Mouse (Mus musculus) T-helper 1 cell (primary cell): ENCODE measurements around the gene 2200002D01Rik.

Experiments used
- in situ Hi-C: fragments of 300-600 bp; cut with MboI, MseI; formaldehyde crosslinking; loops from one replicate; pipeline ENCODE4 v1.15.1; 2025; ENCODE audit warnings: high pct_unique_total_duplicates

Gene 2200002D01Rik

GRCm38 (mm10) chr7:29248261-29248841 lies at the start of gene 2200002D01Rik:
Gene 2200002D01Rik (minus strand): TSS chr7:29248466.
- in situ Hi-C loops: no loop called here

- in situ Hi-C loops: no loop called here
Measured at GRCm38 (mm10) chr7:29296998-29297397, 48.7 kb upstream of the 2200002D01Rik start.

DNA sequence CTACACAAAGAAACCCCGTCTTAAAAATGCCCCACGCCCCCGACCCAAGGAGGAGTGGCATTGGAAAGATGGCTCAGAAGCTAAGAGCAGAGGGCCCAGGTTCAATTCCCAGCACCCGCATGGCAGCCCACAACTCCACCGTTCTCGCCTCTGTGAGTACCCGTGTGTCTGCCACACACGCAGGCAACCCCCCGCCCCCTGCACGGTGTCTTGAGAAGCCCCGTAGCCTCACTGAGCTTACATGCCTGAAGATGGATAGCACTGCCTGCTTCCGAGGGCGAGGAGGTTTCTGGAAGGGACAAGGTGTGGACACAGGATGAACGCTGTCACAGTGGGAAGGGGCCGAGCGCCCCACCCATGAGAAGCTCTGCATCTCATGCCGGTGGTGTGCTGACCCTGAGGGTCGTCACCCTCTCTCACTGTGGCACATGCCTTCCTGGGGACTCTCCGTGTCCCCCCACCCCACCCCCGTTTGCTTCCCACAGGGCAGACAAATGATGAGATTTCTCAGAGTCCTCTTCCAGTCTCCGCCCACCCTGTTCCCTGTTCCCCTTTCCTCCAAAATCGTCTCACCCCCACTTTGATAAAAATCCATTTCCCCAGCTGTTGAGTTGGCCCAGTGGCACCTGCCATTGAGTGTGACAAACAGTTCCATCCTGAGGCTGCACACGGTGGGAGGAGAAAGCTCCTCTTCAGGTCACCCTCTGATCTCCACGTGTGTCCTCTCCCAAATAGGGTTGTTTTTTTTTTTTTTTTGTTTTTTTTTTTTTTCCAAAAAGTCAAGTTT lies 47.8 kb upstream of the 2200002D01Rik start:
- in situ Hi-C loops: no loop called here

- in situ Hi-C loops: no loop called here
Measured at GRCm38 (mm10) chr7:29294111-29294761, 46.0 kb upstream of the 2200002D01Rik start.

DNA sequence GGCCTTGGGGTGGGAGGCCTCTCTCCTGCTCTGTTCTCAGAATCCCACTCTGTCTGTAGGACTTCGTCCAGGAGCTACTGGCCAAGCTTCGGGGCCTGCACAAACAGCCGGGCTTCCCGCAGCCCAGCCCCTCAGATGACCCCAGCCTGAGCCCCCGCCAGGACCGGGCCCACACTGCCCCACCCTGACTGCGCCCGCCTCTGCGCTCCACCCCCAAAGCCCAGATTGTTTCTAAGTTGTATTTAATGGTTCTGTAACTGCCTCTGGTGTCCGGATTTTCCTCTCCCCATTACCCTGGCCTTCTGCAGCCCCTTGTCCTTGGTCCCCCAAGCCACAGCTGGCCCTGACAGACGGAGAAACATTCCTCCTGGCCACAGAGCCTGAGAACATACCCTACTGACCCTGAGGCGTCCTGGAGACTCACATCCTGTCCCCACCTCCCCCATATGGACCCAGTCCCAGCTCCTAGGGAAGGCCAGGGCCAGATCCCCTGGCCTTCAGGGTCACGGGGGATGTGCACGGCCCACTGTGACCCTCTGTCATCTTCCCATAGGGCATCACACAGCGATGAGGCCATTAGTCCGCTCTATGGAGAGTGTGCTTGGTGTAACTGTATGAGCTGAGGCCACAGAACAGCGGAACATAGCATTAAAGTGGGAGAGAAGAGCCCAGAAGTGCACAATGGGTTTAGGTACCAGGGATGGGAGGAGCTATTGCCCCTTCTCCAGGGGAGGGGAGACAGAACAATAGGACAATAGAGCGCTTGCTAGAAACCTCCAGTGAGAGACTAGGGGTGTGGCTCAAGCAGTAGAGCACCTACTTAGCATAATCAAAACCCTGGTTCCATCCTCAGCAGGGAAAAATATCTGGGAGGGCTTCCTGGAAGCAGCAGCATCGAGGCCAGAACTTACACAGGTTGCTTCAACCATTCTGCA lies 45.1 kb upstream of the 2200002D01Rik start:
- in situ Hi-C loops: no loop called here

- in situ Hi-C loops: no loop called here
Measured at GRCm38 (mm10) chr7:29292458-29293098, 44.3 kb upstream of the 2200002D01Rik start.

GRCm38 (mm10) chr7:29291616-29292457 lies 43.6 kb upstream of the 2200002D01Rik start:
- in situ Hi-C loops: no loop called here

GRCm38 (mm10) chr7:29290691-29291485 lies 42.6 kb upstream of the 2200002D01Rik start:
- in situ Hi-C loops: no loop called here

DNA sequence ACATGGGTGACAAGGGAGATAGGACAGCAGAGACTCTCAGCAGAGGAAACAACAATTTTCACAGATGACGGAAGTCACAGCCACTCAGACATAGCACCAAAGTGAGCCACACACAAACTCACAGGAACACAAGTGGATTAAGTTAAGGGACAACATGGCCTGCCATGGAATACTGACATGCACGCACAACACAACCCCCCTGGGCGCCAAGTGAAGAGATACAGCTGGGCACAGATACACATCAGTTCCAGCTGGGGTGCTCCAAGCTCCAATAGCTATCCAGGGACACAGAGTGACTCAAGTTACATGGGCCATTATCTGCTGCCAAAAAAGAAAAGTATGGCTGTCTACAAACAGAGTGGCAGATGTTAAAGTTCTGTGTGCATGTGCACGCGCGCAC lies 41.6 kb upstream of the 2200002D01Rik start:
- in situ Hi-C loops: loop anchor here (10.0 kb wide), 1 partner anchor 245 kb away; no protein-coding TSS in a partner anchor

DNA sequence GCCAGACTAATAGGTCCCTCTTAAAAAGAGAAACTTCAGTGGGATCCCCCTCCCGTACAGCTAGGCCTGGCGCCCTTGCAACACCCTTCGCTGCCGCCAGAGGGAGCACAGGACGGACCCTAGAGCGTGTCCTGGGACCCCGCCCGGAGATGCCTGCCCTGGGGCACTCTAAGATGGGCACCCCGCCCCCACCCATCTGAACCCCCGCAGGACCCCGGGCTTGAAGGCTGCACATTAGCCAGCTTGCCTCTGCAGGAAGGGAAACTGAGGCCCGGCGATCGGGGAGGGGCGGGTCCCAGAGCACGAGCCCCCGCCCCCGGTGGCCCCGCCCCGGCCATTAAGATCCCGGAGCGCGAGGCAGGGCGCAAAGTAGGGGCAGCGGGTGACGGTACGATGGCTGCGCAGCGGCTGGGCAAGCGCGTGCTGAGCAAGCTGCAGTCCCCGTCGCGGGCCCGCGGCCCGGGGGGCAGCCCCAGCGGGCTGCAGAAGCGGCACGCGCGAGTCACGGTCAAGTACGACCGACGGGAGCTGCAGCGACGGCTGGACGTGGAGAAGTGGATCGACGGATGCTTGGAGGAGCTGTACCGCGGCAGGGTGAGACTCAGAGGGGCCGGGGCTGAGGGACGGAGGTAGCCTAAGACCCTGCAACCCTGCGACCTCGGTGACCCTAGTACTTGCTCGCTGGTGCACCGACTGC lies 40.8 kb upstream of the 2200002D01Rik start, which contains the start of gene Ppp1r14a:
Gene Ppp1r14a, plus strand, starts transcription at position 367 of the 697 bp plus-strand sequence.
- in situ Hi-C loops: loop anchor here (10.0 kb wide), 1 partner anchor 244 kb away; no protein-coding TSS in a partner anchor

DNA sequence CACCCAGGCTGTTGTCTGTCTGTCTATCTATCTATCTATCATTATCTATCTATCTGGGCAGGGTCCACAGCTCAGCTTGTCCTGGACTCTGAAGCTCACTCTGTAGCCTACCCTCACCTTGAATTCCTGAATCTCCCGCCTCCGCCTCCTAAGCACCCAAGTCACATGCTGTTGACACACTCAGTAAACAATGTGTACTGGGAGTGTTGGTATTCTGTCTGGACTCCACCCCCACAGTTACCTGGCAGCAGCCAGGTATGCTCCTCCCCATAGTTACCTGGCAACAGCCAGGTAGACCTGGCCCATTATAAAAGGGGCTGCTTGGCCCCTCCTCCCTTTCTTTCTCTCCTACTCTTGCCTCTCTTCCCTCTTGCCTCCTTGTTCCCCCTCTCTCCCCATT lies 39.8 kb upstream of the 2200002D01Rik start:
- in situ Hi-C loops: loop anchor here (10.0 kb wide), 1 partner anchor 243 kb away; no protein-coding TSS in a partner anchor

DNA sequence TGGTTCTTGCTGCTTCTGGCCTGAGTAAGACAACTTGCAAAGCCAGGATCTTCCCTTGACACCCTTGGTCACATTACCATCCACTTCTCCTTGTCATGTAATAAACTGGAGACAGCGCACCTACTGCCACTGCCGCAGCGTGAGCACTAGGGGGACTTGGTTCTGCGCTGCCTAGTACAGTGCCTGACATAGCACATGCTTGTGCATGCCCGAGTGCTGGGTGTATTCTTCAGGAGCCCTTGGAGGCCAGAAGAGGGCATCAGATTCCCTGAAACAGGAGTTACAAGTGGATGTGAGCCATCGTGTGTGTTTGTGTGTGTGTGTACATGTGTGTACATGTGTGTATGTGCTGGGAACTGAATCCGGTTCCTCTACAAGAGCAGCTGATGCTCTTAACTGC lies 39.2 kb upstream of the 2200002D01Rik start:
- in situ Hi-C loops: loop anchor here (10.0 kb wide), 1 partner anchor 243 kb away; no protein-coding TSS in a partner anchor

DNA sequence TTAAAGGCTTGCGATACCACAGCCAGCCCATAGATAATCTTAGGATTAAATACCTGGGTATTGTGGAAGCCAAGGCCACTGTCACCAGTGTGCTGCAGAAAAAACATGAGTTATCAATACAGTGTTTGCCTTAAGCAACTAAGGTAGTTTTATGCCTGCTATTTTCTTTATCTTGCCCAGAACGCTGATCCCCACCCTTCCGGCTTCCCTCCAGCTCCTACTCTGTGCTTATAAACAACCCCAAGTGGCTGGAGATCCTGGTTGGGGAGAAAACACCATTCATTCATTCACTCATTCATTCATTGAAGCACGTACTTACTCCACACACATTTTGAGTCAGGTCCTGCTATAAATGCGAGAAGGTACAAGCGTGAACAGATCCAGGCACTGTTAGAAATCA lies 36.3 kb upstream of the 2200002D01Rik start:
- in situ Hi-C loops: loop anchor here (10.0 kb wide), 1 partner anchor 240 kb away; no protein-coding TSS in a partner anchor

DNA sequence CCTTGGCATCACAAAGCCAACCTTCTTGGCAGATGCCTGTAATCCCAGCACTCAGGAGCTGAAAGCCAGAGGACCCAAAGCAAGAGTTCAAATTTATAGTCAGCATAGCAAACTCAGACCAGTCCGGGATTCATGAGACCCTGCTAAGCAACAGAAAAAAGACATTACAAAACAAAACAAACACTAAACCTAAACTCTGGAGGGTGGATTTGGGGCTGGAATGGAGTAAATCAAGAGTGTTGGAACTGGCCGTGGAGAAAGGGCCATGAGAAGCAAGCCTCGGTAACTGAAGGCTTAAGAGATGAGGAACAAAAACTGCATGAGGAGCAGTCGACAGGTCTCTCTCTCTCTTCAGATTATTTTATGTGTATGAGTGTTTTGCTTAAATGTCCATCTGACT lies 35.6 kb upstream of the 2200002D01Rik start:
- in situ Hi-C loops: loop anchor here (10.0 kb wide), 1 partner anchor 239 kb away; no protein-coding TSS in a partner anchor

GRCm38 (mm10) chr7:29282074-29282554 lies 33.8 kb upstream of the 2200002D01Rik start:
- in situ Hi-C loops: loop anchor here (10.0 kb wide), 1 partner anchor 237 kb away; no protein-coding TSS in a partner anchor

DNA sequence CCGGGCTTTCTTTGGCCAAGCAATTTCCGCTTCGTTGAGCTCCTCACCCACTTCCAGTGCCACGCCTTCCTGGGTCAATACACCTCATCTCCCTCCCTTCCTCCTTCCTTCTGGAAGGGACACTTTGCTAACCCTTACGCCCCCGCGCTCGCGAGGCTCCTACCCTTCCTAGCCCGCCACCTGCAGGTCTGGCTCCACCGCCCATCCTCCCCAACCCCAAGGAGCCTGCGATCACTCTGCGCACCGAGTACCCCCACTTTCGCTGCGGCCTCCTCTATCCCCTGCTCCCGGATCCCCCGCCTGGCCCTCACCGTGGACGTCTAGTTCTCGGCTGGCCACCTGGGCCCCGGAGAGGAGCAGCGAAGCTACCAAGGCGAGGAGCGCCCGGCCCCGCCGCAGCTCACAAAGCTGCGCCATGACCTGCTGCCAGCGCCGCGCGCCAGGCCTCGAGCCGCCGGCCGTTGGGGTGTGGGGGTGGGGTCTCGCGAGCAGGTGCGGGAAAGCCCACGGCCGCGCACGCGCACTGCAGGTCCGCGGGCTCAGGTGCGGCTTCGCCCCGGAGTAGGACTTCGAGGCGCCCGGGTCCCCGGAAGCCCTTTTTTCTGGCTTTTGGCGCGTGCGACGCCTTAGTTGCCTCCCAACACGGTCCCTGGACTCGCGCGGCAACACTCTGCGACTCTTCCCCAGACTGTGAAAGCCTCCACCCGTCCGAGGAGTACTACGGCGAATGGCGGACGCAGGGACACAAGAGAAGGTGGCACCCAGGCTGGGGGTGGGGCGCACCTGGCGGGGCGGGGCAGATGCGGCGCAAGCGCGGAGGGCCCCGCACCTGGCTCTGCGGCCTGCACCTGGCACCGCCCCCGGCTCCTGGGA lies 33.2 kb upstream of the 2200002D01Rik start, which contains the start of gene Spint2:
Gene Spint2, minus strand, starts transcription at position 712 of the 873 bp plus-strand sequence.
- in situ Hi-C loops: loop anchor here (10.0 kb wide), 1 partner anchor 237 kb away; no protein-coding TSS in a partner anchor

DNA sequence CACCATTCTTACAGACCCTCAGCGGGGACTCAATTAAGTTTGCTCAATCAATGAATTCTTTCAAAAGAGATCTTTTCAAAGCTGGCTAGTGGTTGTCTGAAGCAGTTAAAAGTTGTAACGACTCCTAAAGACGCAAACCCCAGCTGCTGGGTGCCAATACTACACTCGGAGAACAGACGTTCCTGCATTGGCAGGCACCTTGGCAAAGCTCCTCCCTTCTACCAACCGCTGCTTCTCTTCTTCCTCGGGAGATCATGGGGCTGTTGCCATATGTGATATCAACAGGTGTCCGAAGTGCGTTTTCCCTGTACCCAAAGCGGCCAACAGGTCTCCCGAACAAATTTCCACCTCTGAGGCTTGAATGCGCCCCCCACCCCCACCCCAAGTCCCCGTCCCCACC lies 32.5 kb upstream of the 2200002D01Rik start:
- in situ Hi-C loops: loop anchor here (10.0 kb wide), 1 partner anchor 236 kb away; no protein-coding TSS in a partner anchor
